Mouse (Mus musculus): Measurements from ENCODE around the gene Mapkapk5. TPM values are rescaled to one million over a fixed set of nuclear protein-coding genes. Genes with fewer than 3 reads are reported as not detected.

Mapkapk5 gene
- polyA plus RNA-seq, 1 experiment from 2014 or later: 62.2 TPM

- Histone ChIP-seq H3K9me3 (ENCODE audit: control insufficient read depth, low read length) (no peaks in the 10 kb centered on the region), H3K27ac (ENCODE audit: low read depth, low read length) (no peak overlapping the region), H3K36me3 (ENCODE audit: control insufficient read depth, insufficient read depth, low read length) (no peaks in the 10 kb centered on the region; the same call in 1 of the 2 replicates), H3K9ac (ENCODE audit: low read length) (no peak overlapping the region), H3K4me1 (replicated peaks; ENCODE audit: control insufficient read depth, insufficient read depth, low read length) (no peaks in the 10 kb centered on the region), H3K27me3 (ENCODE audit: control insufficient read depth, insufficient read depth, low read length) (no peaks in the 10 kb centered on the region), H3K4me3 (ENCODE audit: low read depth, low read length) (no peak overlapping the region), H3K4me2 (ENCODE audit: low read depth, low read length, severe bottlenecking) (no peak overlapping the region)
- 83% methylated on average over 1 of the region's 1 CpGs for WGBS
- ATAC-seq (replicated peaks; ENCODE audit: low FRiP score) (no peak), DNase-seq (ENCODE audit: low spot score) (no peak)
Observed at GRCm38 (mm10) chr5:121570787-121571186, 25.1 kb upstream of the Mapkapk5 start.

GRCm38 (mm10) chr5:121569881-121570420 lies 24.2 kb upstream of the Mapkapk5 start:
- Histone ChIP-seq H3K9me3 (ENCODE audit: control insufficient read depth, low read length) (no peaks in the 10 kb centered on the region), H3K4me2 (ENCODE audit: low read depth, low read length, severe bottlenecking) (no peak overlapping the region)
- 84% methylated on average over 8 of the region's 9 CpGs for WGBS

DNA sequence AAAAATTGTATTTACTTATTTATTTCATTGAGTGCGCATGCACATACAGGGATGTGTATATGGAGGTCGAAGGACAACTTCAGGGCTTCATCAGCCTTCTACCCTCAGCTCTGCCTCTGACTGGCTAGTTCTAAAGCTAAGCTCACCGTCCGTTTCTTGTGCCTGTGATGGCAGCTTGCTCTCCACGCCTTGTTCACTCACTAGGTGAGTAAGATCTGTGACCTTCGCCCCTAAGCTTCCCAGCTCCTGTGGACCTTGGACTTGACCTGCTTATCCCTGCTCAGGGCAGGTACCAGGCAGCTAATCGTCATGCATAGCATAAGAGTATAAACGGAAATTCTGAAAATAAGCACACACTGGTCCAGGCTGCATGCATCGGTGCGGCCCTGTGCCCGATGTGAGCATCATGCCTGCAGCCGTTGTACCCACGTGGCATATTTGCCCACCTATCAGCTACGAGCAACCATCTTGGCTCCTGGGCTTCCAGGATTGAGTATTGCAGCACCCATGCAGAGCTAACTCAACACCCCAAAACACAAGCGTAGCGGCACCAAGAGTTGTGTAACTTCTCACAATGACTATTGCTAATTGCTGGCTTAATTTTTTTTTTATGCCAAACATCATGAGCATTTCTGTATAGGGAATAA lies 20.5 kb upstream of the Mapkapk5 start:
- Histone ChIP-seq H3K9ac (ENCODE audit: low read length) (no peak overlapping the region), H3K27me3 (ENCODE audit: control insufficient read depth, insufficient read depth, low read length) (no peaks in the 10 kb centered on the region), H3K4me1 (replicated peaks; ENCODE audit: control insufficient read depth, insufficient read depth, low read length) (peaks cover 3% of the 10 kb centered on the region; the same call in 1 of the 2 replicates), H3K36me3 (ENCODE audit: control insufficient read depth, insufficient read depth, low read length) (no peaks in the 10 kb centered on the region; the same call in 1 of the 2 replicates), H3K4me3 (ENCODE audit: low read depth, low read length) (no peak overlapping the region), H3K4me2 (ENCODE audit: low read depth, low read length, severe bottlenecking) (no peak overlapping the region), H3K27ac (ENCODE audit: low read depth, low read length) (no peak overlapping the region), H3K9me3 (ENCODE audit: control insufficient read depth, low read length) (no peaks in the 10 kb centered on the region)
- DNase-seq (ENCODE audit: low spot score) (no peak), ATAC-seq (replicated peaks; ENCODE audit: low FRiP score) (no peak)
- WGBS: 91% methylated on average over 16 of the region's 16 CpGs

More at GRCm38 (mm10) chr5:121569881-121570420, 24.2 kb upstream of the Mapkapk5 start:
- Histone ChIP-seq H3K27ac (ENCODE audit: low read depth, low read length) (no peak overlapping the region), H3K27me3 (ENCODE audit: control insufficient read depth, insufficient read depth, low read length) (no peaks in the 10 kb centered on the region), H3K4me1 (replicated peaks; ENCODE audit: control insufficient read depth, insufficient read depth, low read length) (no peaks in the 10 kb centered on the region), H3K9ac (ENCODE audit: low read length) (no peak overlapping the region), H3K36me3 (ENCODE audit: control insufficient read depth, insufficient read depth, low read length) (no peaks in the 10 kb centered on the region; the same call in 1 of the 2 replicates), H3K4me3 (ENCODE audit: low read depth, low read length) (no peak overlapping the region)
- ATAC-seq (replicated peaks; ENCODE audit: low FRiP score) (no peak), DNase-seq (ENCODE audit: low spot score) (no peak)

DNA sequence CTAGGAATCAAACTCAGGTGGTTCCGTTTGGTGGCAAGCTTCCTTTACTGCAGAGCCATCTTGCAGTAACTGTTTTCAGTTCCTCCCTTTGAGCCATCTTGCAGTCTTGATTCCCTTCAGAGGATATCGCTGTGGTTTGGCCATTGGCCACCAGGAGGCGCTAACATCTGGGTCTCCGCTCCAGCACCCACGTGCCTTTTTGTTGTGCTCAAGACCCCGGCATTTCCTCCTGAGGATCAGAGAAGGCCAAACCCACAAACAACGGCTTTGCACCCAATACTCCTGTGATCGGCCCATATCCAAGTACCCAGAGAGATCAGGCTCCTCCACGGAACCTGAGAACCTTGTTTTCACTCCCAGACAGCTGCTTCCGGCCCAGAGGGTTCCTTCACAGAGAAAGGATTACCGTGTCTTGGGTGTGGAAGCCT lies 18.8 kb upstream of the Mapkapk5 start:
- 12% methylated on average over 11 of the region's 11 CpGs for WGBS
- no peak overlapping the region for H3K27ac ChIP-seq (ENCODE audit: low read depth, low read length)
- no peaks in the 10 kb centered on the region for H3K27me3 ChIP-seq (ENCODE audit: control insufficient read depth, insufficient read depth, low read length)
- H3K4me2 ChIP-seq (ENCODE audit: low read depth, low read length, severe bottlenecking): peak overlapping the region; percentile 15; the same call in 1 of the 2 replicates
- peak overlapping the region; percentile 33; the same call in 1 of the 2 replicates for H3K9ac ChIP-seq (ENCODE audit: low read length)
- no peak overlapping the region for H3K4me3 ChIP-seq (ENCODE audit: low read depth, low read length)
- no peaks in the 10 kb centered on the region for H3K36me3 ChIP-seq (ENCODE audit: control insufficient read depth, insufficient read depth, low read length)
- ATAC-seq (replicated peaks; ENCODE audit: low FRiP score): no peak
- no peaks in the 10 kb centered on the region for H3K9me3 ChIP-seq (ENCODE audit: control insufficient read depth, low read length)
- H3K4me1 ChIP-seq (replicated peaks; ENCODE audit: control insufficient read depth, insufficient read depth, low read length): peaks cover 3% of the 10 kb centered on the region; the same call in 1 of the 2 replicates
- DNase-seq (ENCODE audit: low spot score): peak; percentile 95

GRCm38 (mm10) chr5:121562436-121562835 lies 16.7 kb upstream of the Mapkapk5 start:
- H3K4me3 ChIP-seq (ENCODE audit: low read depth, low read length): no peak overlapping the region
- no peaks in the 10 kb centered on the region for H3K9me3 ChIP-seq (ENCODE audit: control insufficient read depth, low read length)
- H3K9ac ChIP-seq (ENCODE audit: low read length): no peak overlapping the region
- ATAC-seq (replicated peaks; ENCODE audit: low FRiP score): no peak
- no peak overlapping the region for H3K27ac ChIP-seq (ENCODE audit: low read depth, low read length)
- H3K4me2 ChIP-seq (ENCODE audit: low read depth, low read length, severe bottlenecking): no peak overlapping the region
- no peaks in the 10 kb centered on the region for H3K27me3 ChIP-seq (ENCODE audit: control insufficient read depth, insufficient read depth, low read length)
- DNase-seq (ENCODE audit: low spot score): no peak
- WGBS: 90% methylated on average over 3 of the region's 3 CpGs
- no peaks in the 10 kb centered on the region for H3K36me3 ChIP-seq (ENCODE audit: control insufficient read depth, insufficient read depth, low read length)
- H3K4me1 ChIP-seq (replicated peaks; ENCODE audit: control insufficient read depth, insufficient read depth, low read length): peaks cover 3% of the 10 kb centered on the region; the same call in 1 of the 2 replicates

- H3K36me3 ChIP-seq (ENCODE audit: control insufficient read depth, insufficient read depth, low read length): no peaks in the 10 kb centered on the region
- no peaks in the 10 kb centered on the region for H3K27me3 ChIP-seq (ENCODE audit: control insufficient read depth, insufficient read depth, low read length)
- H3K9me3 ChIP-seq (ENCODE audit: control insufficient read depth, low read length): no peaks in the 10 kb centered on the region
- no peak overlapping the region for H3K4me3 ChIP-seq (ENCODE audit: low read depth, low read length)
- DNase-seq (ENCODE audit: low spot score): no peak
- 87% methylated on average over 7 of the region's 7 CpGs for WGBS
- no peak overlapping the region for H3K4me2 ChIP-seq (ENCODE audit: low read depth, low read length, severe bottlenecking)
- peaks cover 5% of the 10 kb centered on the region; the same call in 1 of the 2 replicates for H3K4me1 ChIP-seq (replicated peaks; ENCODE audit: control insufficient read depth, insufficient read depth, low read length)
- H3K27ac ChIP-seq (ENCODE audit: low read depth, low read length): no peak overlapping the region
- ATAC-seq (replicated peaks; ENCODE audit: low FRiP score): no peak
- no peak overlapping the region for H3K9ac ChIP-seq (ENCODE audit: low read length)
Observed at GRCm38 (mm10) chr5:121549196-121549595, 3.5 kb upstream of the Mapkapk5 start.

GRCm38 (mm10) chr5:121547084-121547483 lies 1.4 kb upstream of the Mapkapk5 start:
- Histone ChIP-seq H3K27ac (ENCODE audit: low read depth, low read length) (no peak overlapping the region), H3K4me2 (ENCODE audit: low read depth, low read length, severe bottlenecking) (no peak overlapping the region), H3K9me3 (ENCODE audit: control insufficient read depth, low read length) (no peaks in the 10 kb centered on the region), H3K4me3 (ENCODE audit: low read depth, low read length) (no peak overlapping the region), H3K4me1 (replicated peaks; ENCODE audit: control insufficient read depth, insufficient read depth, low read length) (peaks cover 8% of the 10 kb centered on the region; the same call in 1 of the 2 replicates), H3K9ac (ENCODE audit: low read length) (no peak overlapping the region), H3K27me3 (ENCODE audit: control insufficient read depth, insufficient read depth, low read length) (no peaks in the 10 kb centered on the region), H3K36me3 (ENCODE audit: control insufficient read depth, insufficient read depth, low read length) (no peaks in the 10 kb centered on the region)
- WGBS: 94% methylated on average over 3 of the region's 3 CpGs
- DNase-seq (ENCODE audit: low spot score) (no peak), ATAC-seq (replicated peaks; ENCODE audit: low FRiP score) (no peak)

DNA sequence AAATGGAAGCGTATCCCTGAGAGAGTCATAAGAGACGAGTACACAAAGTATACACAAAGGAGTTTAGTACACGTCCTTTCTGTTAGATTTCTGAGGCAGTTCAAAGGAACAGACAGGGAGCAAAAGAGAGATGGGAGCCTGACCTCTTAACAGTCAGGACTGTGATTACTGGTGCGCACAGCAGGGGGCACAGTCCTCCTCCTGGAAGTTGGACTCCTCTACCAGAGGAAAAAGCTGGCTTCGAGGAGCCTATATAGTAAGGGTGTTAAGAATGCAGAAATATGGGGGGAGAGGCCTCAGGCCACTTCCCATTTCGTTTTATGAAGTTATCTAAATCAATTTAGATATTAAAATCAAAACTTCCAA lies 808 bp upstream of the Mapkapk5 start:
- whole genome bisulfite sequencing: 47% methylated on average over 6 of the region's 6 CpGs

More for the DNA sequence above, 808 bp upstream of the Mapkapk5 start:
- H3K4me2 ChIP-seq (ENCODE audit: low read depth, low read length, severe bottlenecking): peak overlapping the region; percentile 42
- 0 out of 2 replicates have a peak, but pooled peaks have one; percentile 31 for ATAC-seq (replicated peaks; ENCODE audit: low FRiP score)
- peak overlapping the region; percentile 100 for H3K4me3 ChIP-seq (ENCODE audit: low read depth, low read length)
- H3K27me3 ChIP-seq (ENCODE audit: control insufficient read depth, insufficient read depth, low read length): no peaks in the 10 kb centered on the region
- H3K36me3 ChIP-seq (ENCODE audit: control insufficient read depth, insufficient read depth, low read length): no peaks in the 10 kb centered on the region
- peaks cover 8% of the 10 kb centered on the region; the same call in 1 of the 2 replicates for H3K4me1 ChIP-seq (replicated peaks; ENCODE audit: control insufficient read depth, insufficient read depth, low read length)
- H3K9me3 ChIP-seq (ENCODE audit: control insufficient read depth, low read length): no peaks in the 10 kb centered on the region
- peak; percentile 64 for DNase-seq (ENCODE audit: low spot score)
- peak overlapping the region; percentile 98 for H3K9ac ChIP-seq (ENCODE audit: low read length)
- no peak overlapping the region for H3K27ac ChIP-seq (ENCODE audit: low read depth, low read length)
